Mouse (Mus musculus) small intestine, adult 2 months (tissue): Measurements from ENCODE around the gene Phldb2.

Experiments
- CTCF ChIP-seq: fragments of 200-500 bp; IDR thresholded peaks from 2 replicates; pipeline ENCODE4 v1.5.1; 2012; ENCODE audit warnings: low read depth, mild to moderate bottlenecking, control low read depth, inconsistent platforms, low read length, moderate library complexity, mixed read lengths; ENCODE audit not compliant: insufficient replicate concordance, insufficient read length; ENCODE audit errors: extremely low read depth
- POLR2A ChIP-seq: fragments of 200-500 bp; IDR thresholded peaks from 2 replicates; pipeline ENCODE4 v1.6.1; 2012; ENCODE audit warnings: low read depth, mild to moderate bottlenecking, control low read depth, inconsistent platforms, low read length, moderate library complexity

DNA sequence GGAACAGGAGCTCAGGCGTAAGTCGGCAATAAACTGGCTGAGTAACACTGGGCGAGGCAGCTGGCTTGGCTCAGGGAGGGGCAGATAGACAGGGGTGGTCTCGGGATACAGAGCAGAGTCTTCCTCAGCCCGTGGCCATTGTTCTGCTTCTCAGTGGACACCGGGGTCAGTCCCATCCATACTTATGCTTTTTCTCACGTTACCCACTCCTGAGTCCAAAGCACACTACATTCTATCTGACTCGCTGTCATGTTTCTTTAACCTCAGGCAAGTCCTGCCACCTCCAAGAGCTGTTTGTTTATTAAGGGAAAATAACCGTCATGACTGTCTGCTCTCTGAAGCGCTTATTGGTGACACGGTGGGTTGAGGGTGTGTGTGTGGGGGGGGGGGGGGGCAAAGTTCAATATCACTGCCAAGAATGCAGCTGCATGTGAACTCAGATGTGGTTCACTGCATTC is 8.2 kb downstream of the Phldb2 start:
- TF ChIP-seq CTCF (no peak), POLR2A (no peak)
